Mouse (Mus musculus) lung, embryonic 14.5 days (tissue): ENCODE data around the gene Tnnt3. TPM values are rescaled to one million over a fixed set of nuclear protein-coding genes. Genes with fewer than 3 reads are reported as not detected.

Experiments
- ATAC-seq: fragments of 200-750 bp; cut with Nextera tagmentation; 2 replicates; pipeline ENCODE4 v1.8.0; 2017; ENCODE audit warnings: mild to moderate bottlenecking, moderate TSS enrichment, moderate library complexity; ENCODE audit not compliant: insufficient read depth
- DNase-seq: peaks from one replicate; pipeline ENCODE4 v3.0.0-alpha.2; 2015
- H3K27ac ChIP-seq: fragments of 300-500 bp; sonication (generic); 2 replicates; pipeline ENCODE4 v1.5.1; 2014; ENCODE audit warnings: low read depth, mild to moderate bottlenecking, moderate library complexity
- H3K27me3 ChIP-seq: fragments of 300-500 bp; sonication (generic); 2 replicates; pipeline ENCODE4 v1.6.1; 2014; ENCODE audit warnings: low read length, control low read depth; ENCODE audit not compliant: insufficient read depth
- H3K36me3 ChIP-seq: fragments of 300-500 bp; sonication (generic); 2 replicates; pipeline ENCODE4 v1.6.1; 2014; ENCODE audit warnings: control low read depth; ENCODE audit not compliant: insufficient read depth
- H3K4me1 ChIP-seq: fragments of 300-500 bp; sonication (generic); 2 replicates; pipeline ENCODE4 v1.6.1; 2014; ENCODE audit warnings: antibody characterized with exemption, control low read depth; ENCODE audit not compliant: insufficient read depth
- H3K4me2 ChIP-seq: fragments of 300-500 bp; sonication (generic); 2 replicates; pipeline ENCODE4 v1.6.1; 2014; ENCODE audit warnings: mild to moderate bottlenecking
- H3K4me3 ChIP-seq: fragments of 300-500 bp; sonication (generic); 2 replicates; pipeline ENCODE4 v1.5.1; 2014; ENCODE audit warnings: low read depth, low read length
- H3K9ac ChIP-seq: fragments of 300-500 bp; sonication (generic); 2 replicates; pipeline ENCODE4 v1.6.1; 2014
- H3K9me3 ChIP-seq: fragments of 300-500 bp; sonication (generic); 2 replicates; pipeline ENCODE4 v1.6.1; 2016; ENCODE audit warnings: low read depth, low read length, control low read depth
- CTCF ChIP-seq: IDR thresholded peaks from 2 replicates; pipeline ENCODE4 v1.5.1; 2016; ENCODE audit warnings: antibody characterized with exemption, low read depth
- WGBS: fragments of 180-500 bp; shearing (Covaris S2); extraction: QIAGEN DNeasy Blood & Tissue Kit; methylation state at CpG from one replicate; pipeline ENCODE4 v1.1.7; 2014; 5-methylcytosine and 5-hydroxymethylcytosine counted together
- polyA plus RNA-seq: library from polyadenylated mRNA; unstranded; fragments of >200 nt; fragmentation: Nextera tagmentation; extraction: Ambion mirVana; gene quantifications from 2 replicates; pipeline ENCODE4 v1.2.1, GENCODE M21; 2014

The Tnnt3 gene
- polyA plus RNA-seq, 1 experiment from 2014 or later, result 1.5 TPM

DNA sequence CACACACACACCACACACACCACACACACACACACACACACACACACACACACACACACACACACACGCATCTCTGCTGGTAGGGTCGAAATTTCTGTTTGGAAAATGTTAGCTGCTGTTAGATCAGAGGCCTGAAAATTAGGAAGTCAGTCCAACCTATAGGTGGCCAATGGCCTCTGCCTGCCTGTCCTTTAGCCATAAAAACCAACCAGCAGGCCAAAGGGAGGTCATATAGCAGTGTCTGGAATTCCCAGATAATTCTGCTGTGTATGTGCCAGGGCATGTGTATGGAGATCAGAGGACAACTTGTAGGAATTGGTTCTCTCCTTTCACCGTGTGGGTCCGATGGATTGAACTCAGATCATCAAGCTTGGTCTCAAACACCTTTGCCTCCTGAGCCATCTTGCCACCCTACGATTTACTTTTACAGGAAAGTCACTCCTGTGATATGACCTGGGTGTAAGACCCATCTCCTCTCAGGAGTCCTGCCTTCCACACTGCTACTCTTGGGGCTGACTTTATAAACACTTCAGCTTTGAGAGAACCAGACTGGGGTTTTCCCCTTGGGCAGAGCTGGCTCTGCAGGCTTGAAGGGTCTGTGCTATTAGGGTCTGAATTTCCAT lies 39.8 kb upstream of the Tnnt3 start:
- no peak overlapping the region for H3K9ac ChIP-seq
- H3K27me3 ChIP-seq, result no peaks in the 10 kb centered on the region
- WGBS, result 59% methylated on average over 5 of the region's 5 CpGs
- peaks cover 35% of the 10 kb centered on the region for H3K4me1 ChIP-seq
- 0 out of 2 replicates have a peak, but pooled peaks have one; percentile 2 for TF ChIP-seq CTCF
- no peak overlapping the region for H3K4me3 ChIP-seq
- H3K27ac ChIP-seq, result peak overlapping the region; percentile 98
- H3K36me3 ChIP-seq, result no peaks in the 10 kb centered on the region
- H3K4me2 ChIP-seq, result no peak overlapping the region
- H3K9me3 ChIP-seq, result no peaks in the 10 kb centered on the region
- DNase-seq (no peak), ATAC-seq (no peak)

- 43% methylated on average over 2 of the region's 2 CpGs for WGBS
- Histone ChIP-seq H3K4me2 (no peak overlapping the region), H3K4me1 (peaks cover 35% of the 10 kb centered on the region), H3K36me3 (no peaks in the 10 kb centered on the region), H3K9ac (no peak overlapping the region), H3K27me3 (no peaks in the 10 kb centered on the region), H3K9me3 (no peaks in the 10 kb centered on the region), H3K27ac (peak overlapping the region; percentile 98), H3K4me3 (no peak overlapping the region)
- no peak for ATAC-seq
- no peak for TF ChIP-seq CTCF
- DNase-seq, result no peak
These were observed 39.3 kb upstream of the Tnnt3 start for GRCm38 (mm10) chr7:142459299-142459691.

GRCm38 (mm10) chr7:142460636-142461077 lies 38.0 kb upstream of the Tnnt3 start, which contains the start of gene Lsp1:
Gene Lsp1, plus strand, starts transcription at chr7:142460809.
- Histone ChIP-seq H3K27me3 (no peaks in the 10 kb centered on the region), H3K4me1 (peaks cover 27% of the 10 kb centered on the region), H3K36me3 (no peaks in the 10 kb centered on the region), H3K27ac (peak within 1 kb of the TSS; percentile 98; the same call in 1 of the 2 replicates), H3K4me3 (no peak within 1 kb of the TSS), H3K9me3 (no peaks in the 10 kb centered on the region), H3K9ac (no peak within 1 kb of the TSS), H3K4me2 (no peak within 1 kb of the TSS)
- WGBS, result 89% methylated on average over 7 of the region's 7 CpGs
- no peak for ATAC-seq
- DNase-seq, result no peak
- TF ChIP-seq CTCF, result no peak

GRCm38 (mm10) chr7:142461446-142461845 lies 37.2 kb upstream of the Tnnt3 start:
- 87% methylated on average over 2 of the region's 2 CpGs for WGBS
- Histone ChIP-seq H3K27ac (no peak overlapping the region), H3K9ac (no peak overlapping the region), H3K27me3 (no peaks in the 10 kb centered on the region), H3K4me3 (no peak overlapping the region), H3K4me1 (peaks cover 20% of the 10 kb centered on the region), H3K36me3 (no peaks in the 10 kb centered on the region), H3K4me2 (no peak overlapping the region), H3K9me3 (no peaks in the 10 kb centered on the region)
- no peak for DNase-seq
- TF ChIP-seq CTCF, result no peak
- no peak for ATAC-seq

GRCm38 (mm10) chr7:142462190-142462589 lies 36.4 kb upstream of the Tnnt3 start:
- no peak for DNase-seq
- no peak for ATAC-seq
- Histone ChIP-seq H3K4me3 (no peak overlapping the region), H3K4me1 (peaks cover 13% of the 10 kb centered on the region), H3K27me3 (no peaks in the 10 kb centered on the region), H3K4me2 (no peak overlapping the region), H3K27ac (0 out of 2 replicates have a peak overlapping the region, but pooled peaks have one; percentile 4), H3K9ac (no peak overlapping the region), H3K9me3 (no peaks in the 10 kb centered on the region), H3K36me3 (no peaks in the 10 kb centered on the region)
- WGBS, result 73% methylated on average over 6 of the region's 6 CpGs
- TF ChIP-seq CTCF, result no peak

- Histone ChIP-seq H3K9me3 (no peaks in the 10 kb centered on the region), H3K4me1 (peaks cover 8% of the 10 kb centered on the region), H3K9ac (no peak overlapping the region), H3K4me2 (no peak overlapping the region), H3K27me3 (no peaks in the 10 kb centered on the region), H3K36me3 (no peaks in the 10 kb centered on the region), H3K4me3 (no peak overlapping the region), H3K27ac (no peak overlapping the region)
- DNase-seq (no peak), ATAC-seq (no peak)
- 71% methylated on average over 4 of the region's 4 CpGs for WGBS
- TF ChIP-seq CTCF, result no peak
These were observed 36.0 kb upstream of the Tnnt3 start for GRCm38 (mm10) chr7:142462594-142463078.

- Histone ChIP-seq H3K9me3 (no peaks in the 10 kb centered on the region), H3K4me2 (no peak overlapping the region), H3K27ac (peak overlapping the region; percentile 97), H3K27me3 (no peaks in the 10 kb centered on the region), H3K9ac (no peak overlapping the region), H3K4me3 (no peak overlapping the region), H3K4me1 (peaks cover 23% of the 10 kb centered on the region), H3K36me3 (no peaks in the 10 kb centered on the region)
- TF ChIP-seq CTCF, result no peak
- peak; percentile 85 for DNase-seq
- ATAC-seq, result peak; percentile 33; the same call in 1 of the 2 replicates
- 32% methylated on average over 7 of the region's 7 CpGs for WGBS
These were observed 28.4 kb upstream of the Tnnt3 start for GRCm38 (mm10) chr7:142470171-142470691.
